ENCODE assay signal across 27 mouse cellular contexts in genomic region chr4:82827001-82827400, GRCm38 (mm10). TPM values are rescaled to one million over a fixed set of nuclear protein-coding genes. Genes with fewer than 3 reads are reported as not detected.
DNase-seq lines count a peak whose midpoint lies in the region; ATAC-seq and TF ChIP-seq lines count a peak whose summit lies in the region.
"Had no signal": no experiment of that assay in that cellular context is flagged by ENCODE, and none has a peak within 500 bp of the region (broad histone marks: within the 10 kb centered on the region; RNA-seq: fewer than 3 reads in every experiment).

No protein-coding gene starts in this region.

- H3K36me3 ChIP-seq in forebrain, embryonic 14.5 days (ENCODE audit: control insufficient read depth, insufficient read depth, low read length) = peaks cover 4% of the 10 kb centered on the region
- peaks cover 4% of the 10 kb centered on the region; the same call in 1 of the 2 replicates for H3K36me3 ChIP-seq in forebrain, embryonic 13.5 days (ENCODE audit: poor library complexity, severe bottlenecking)
- 0 out of 2 replicates have a peak, but pooled peaks cover 2% of the 10 kb centered on the region for H3K36me3 ChIP-seq in kidney, postnatal 0 days (ENCODE audit: insufficient read depth, low read length)

- H3K4me1 ChIP-seq in forebrain, embryonic 14.5 days (ENCODE audit: control insufficient read depth, insufficient read depth, low read length) = no peaks in the 10 kb centered on the region
- H3K4me1 ChIP-seq in forebrain, embryonic 13.5 days = no peaks in the 10 kb centered on the region
- H3K4me1 ChIP-seq in kidney, postnatal 0 days (replicated peaks; ENCODE audit: insufficient read depth, low read length) = no peaks in the 10 kb centered on the region
- H3K4me1 ChIP-seq: embryonic facial prominence, embryonic 13.5 days; embryonic facial prominence, embryonic 15.5 days; forebrain, embryonic 10.5 days; forebrain, embryonic 12.5 days had no signal

- no peak for ATAC-seq in forebrain, embryonic 14.5 days
- no peak for ATAC-seq in forebrain, embryonic 13.5 days
- no peak for ATAC-seq in kidney, postnatal 0 days (replicated peaks; ENCODE audit: low FRiP score, low read depth)
- ATAC-seq: activated CD4-positive, CD25-positive, alpha-beta regulatory T cell, adult 4 months; CD4-positive, CD25-positive, alpha-beta regulatory T cell, adult 4 months; forebrain, embryonic 16.5 days; Patski had no signal

- no peak overlapping the region for H3K9ac ChIP-seq in forebrain, embryonic 14.5 days (ENCODE audit: low read length)
- no peak overlapping the region for H3K9ac ChIP-seq in forebrain, embryonic 13.5 days
- H3K9ac ChIP-seq in kidney, postnatal 0 days (ENCODE audit: low read depth, low read length) = no peak overlapping the region
- H3K9ac ChIP-seq: embryonic facial prominence, embryonic 13.5 days; embryonic facial prominence, embryonic 15.5 days; forebrain, embryonic 12.5 days had no signal

- 33% methylated on average over 2 of the region's 2 CpGs for WGBS in forebrain, embryonic 14.5 days
- 50% methylated on average over 2 of the region's 2 CpGs for WGBS in forebrain, embryonic 13.5 days
- 72% methylated on average over 2 of the region's 2 CpGs for WGBS in kidney, postnatal 0 days

- H3K27ac ChIP-seq in forebrain, embryonic 14.5 days (ENCODE audit: low read depth, low read length) = no peak overlapping the region
- no peak overlapping the region for H3K27ac ChIP-seq in forebrain, embryonic 13.5 days
- no peak overlapping the region for H3K27ac ChIP-seq in kidney, postnatal 0 days
- H3K27ac ChIP-seq: embryonic facial prominence, embryonic 13.5 days; embryonic facial prominence, embryonic 15.5 days; forebrain, embryonic 10.5 days; forebrain, embryonic 12.5 days had no signal

- TF ChIP-seq POLR2A in brain, embryonic 14.5 days (IDR thresholded peaks at IDR 0.05; ENCODE audit: borderline replicate concordance, extremely low read depth, insufficient read depth, insufficient read length, poor library complexity, severe bottlenecking) = no peak

- TF ChIP-seq CTCF in kidney, postnatal 0 days (IDR thresholded peaks at IDR 0.05; ENCODE audit: low read depth) = no peak
- TF ChIP-seq CTCF in brain, embryonic 14.5 days (IDR thresholded peaks at IDR 0.05; ENCODE audit: borderline replicate concordance, extremely low read depth, insufficient read depth, insufficient read length) = no peak

- H3K9me3 ChIP-seq in forebrain, embryonic 14.5 days (replicated peaks; ENCODE audit: control insufficient read depth, low read length) = no peaks in the 10 kb centered on the region
- H3K9me3 ChIP-seq in forebrain, embryonic 13.5 days (replicated peaks) = no peaks in the 10 kb centered on the region
- H3K9me3 ChIP-seq in kidney, postnatal 0 days (replicated peaks; ENCODE audit: low read length) = no peaks in the 10 kb centered on the region
- H3K9me3 ChIP-seq: embryonic facial prominence, embryonic 13.5 days; embryonic facial prominence, embryonic 15.5 days; forebrain, embryonic 10.5 days; forebrain, embryonic 12.5 days; G1E had no signal

- no peaks in the 10 kb centered on the region for H3K27me3 ChIP-seq in forebrain, embryonic 14.5 days (replicated peaks; ENCODE audit: control insufficient read depth, insufficient read depth, low read length)
- H3K27me3 ChIP-seq in forebrain, embryonic 13.5 days = no peaks in the 10 kb centered on the region
- H3K27me3 ChIP-seq in kidney, postnatal 0 days (ENCODE audit: insufficient read depth, low read length) = no peaks in the 10 kb centered on the region
- H3K27me3 ChIP-seq: CH12.LX; embryonic facial prominence, embryonic 13.5 days; embryonic facial prominence, embryonic 15.5 days; forebrain, embryonic 12.5 days; Patski had no signal

- no peak overlapping the region for H3K4me3 ChIP-seq in forebrain, embryonic 14.5 days (ENCODE audit: low read depth, low read length)
- no peak overlapping the region for H3K4me3 ChIP-seq in forebrain, embryonic 13.5 days
- H3K4me3 ChIP-seq in kidney, postnatal 0 days (replicated peaks; ENCODE audit: low read depth, low read length) = no peak overlapping the region
- H3K4me3 ChIP-seq: embryonic facial prominence, embryonic 13.5 days; embryonic facial prominence, embryonic 15.5 days; erythroblast, embryonic 14.5 days; forebrain, embryonic 10.5 days; forebrain, embryonic 12.5 days had no signal

- no peak overlapping the region for H3K4me2 ChIP-seq in forebrain, embryonic 14.5 days (ENCODE audit: low read length)
- H3K4me2 ChIP-seq in forebrain, embryonic 13.5 days = no peak overlapping the region
- no peak overlapping the region for H3K4me2 ChIP-seq in kidney, postnatal 0 days (ENCODE audit: low read length)
- H3K4me2 ChIP-seq: embryonic facial prominence, embryonic 13.5 days; embryonic facial prominence, embryonic 15.5 days; forebrain, embryonic 12.5 days had no signal

- DNase-seq in forebrain, embryonic 14.5 days (ENCODE audit: low spot score) = peak; percentile 70
- peak; percentile 79 for DNase-seq in kidney, postnatal 0 days (ENCODE audit: low spot score)
- DNase-seq in kidney, adult 11 months = no peak
- DNase-seq in brain, embryonic 14.5 days (ENCODE audit: low read depth) = peak; percentile 70
- DNase-seq: adrenal gland, adult 8-10 months; adrenal gland, postnatal 14 days; adrenal gland, postnatal 36 days; B cell, adult 2 months; cerebellum, adult 11 months; cerebellum, adult 18-20 months; cerebellum, adult 8-10 months; cerebellum, adult 9-11 months; cerebellum, postnatal 14 days; cerebellum, postnatal 36 days; embryo, embryonic 11 days had no signal

RNA-seq across cellular contexts. Expression of gene Zdhhc21, which starts 32.8 kb away (rescaled TPM):
- polyA plus RNA-seq in forebrain, embryonic 14.5 days (2014; fragmentation: Nextera tagmentation; extraction: Ambion mirVana) = 13.1 and 15.7 TPM in 2 replicates
- polyA plus RNA-seq in forebrain, embryonic 13.5 days (2015; fragmentation: Nextera tagmentation; extraction: Ambion mirVana) = 14.8 and 15.1 TPM in 2 replicates
- polyA plus RNA-seq in kidney, postnatal 0 days (2015; fragmentation: Nextera tagmentation; extraction: Ambion mirVana) = 8.5 and 9.9 TPM in 2 replicates
- polyA plus RNA-seq in brain, embryonic 14.5 days (2012; rRNA removed) = 12.4 and 14.7 TPM in 2 replicates
- polyA plus RNA-seq: erythroblast, embryonic 14.5 days had no signal

RNA-seq across cellular contexts. Expression of gene Cer1, which starts 57.9 kb away (rescaled TPM):
- 0.10 TPM in 1 of 2 replicates, not detected in the other for polyA plus RNA-seq in forebrain, embryonic 14.5 days (2014; fragmentation: Nextera tagmentation; extraction: Ambion mirVana)
- 0.20 and 0.22 TPM in 2 replicates for polyA plus RNA-seq in forebrain, embryonic 13.5 days (2015; fragmentation: Nextera tagmentation; extraction: Ambion mirVana)
- polyA plus RNA-seq in kidney, postnatal 0 days (2015; fragmentation: Nextera tagmentation; extraction: Ambion mirVana) = not detected in 2 replicates
- 0.05 and 0.21 TPM in 2 replicates for polyA plus RNA-seq in brain, embryonic 14.5 days (2012; rRNA removed)
- polyA plus RNA-seq: activated CD4-positive, CD25-positive, alpha-beta regulatory T cell, adult 4 months; CD4-positive, CD25-positive, alpha-beta regulatory T cell, adult 4 months; erythroblast, embryonic 14.5 days; forebrain, embryonic 10.5 days; forebrain, embryonic 12.5 days; forebrain, embryonic 16.5 days; G1E; Patski had no signal
